Mouse (Mus musculus): ENCODE measurements around the gene Ifnz. TPM values are rescaled to one million over a fixed set of nuclear protein-coding genes. Genes with fewer than 3 reads are reported as not detected.
"Not testable (repeated sequence)": the region's sequence is repeated elsewhere in the genome, so short reads cannot be mapped to it uniquely, and the experiment has no call there.

Ifnz gene
- polyA plus RNA-seq, 1 experiment = not detected

DNA sequence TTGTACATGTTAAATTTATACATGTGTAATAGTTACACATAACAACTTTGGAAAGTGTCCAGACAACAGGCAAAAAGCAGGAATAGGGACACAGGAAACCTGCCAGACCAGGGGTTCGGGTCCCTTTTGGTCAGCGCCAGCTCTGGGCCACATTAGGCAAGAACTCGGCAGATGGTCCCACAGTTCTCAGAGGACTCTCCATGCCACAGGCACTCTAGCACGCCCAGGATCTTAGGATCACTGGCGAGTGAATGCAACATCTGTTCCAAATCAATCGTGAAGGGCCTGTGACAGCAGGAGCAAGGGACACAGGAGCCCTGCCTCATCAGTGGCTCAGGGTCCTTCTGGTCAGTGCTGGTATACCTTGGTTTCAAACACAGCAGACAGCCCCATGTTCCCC lies 32.0 kb upstream of the Ifnz start:
- TF ChIP-seq CTCF (IDR thresholded peaks at IDR 0.05; ENCODE audit: control insufficient read depth, insufficient read depth, insufficient read length) (no peak), CEBPB (IDR thresholded peaks at IDR 0.05; ENCODE audit: low read depth) (no peak), MYOG (IDR thresholded peaks at IDR 0.05; ENCODE audit: control insufficient read depth, extremely low read depth, insufficient read length) (no peak), FOSL1 (IDR thresholded peaks at IDR 0.05; ENCODE audit: insufficient read depth, low read length, poor library complexity, severe bottlenecking) (no peak), USF1 (IDR thresholded peaks at IDR 0.05; ENCODE audit: low read depth) (no peak), MAX (IDR thresholded peaks at IDR 0.05) (no peak)
- Histone ChIP-seq H3K36me3 (ENCODE audit: control insufficient read depth, insufficient read depth) (no peaks in the 10 kb centered on the region), H3ac (ENCODE audit: control insufficient read depth, insufficient read length, low read depth) (no peak overlapping the region), H3K27me3 (ENCODE audit: control insufficient read depth, insufficient read depth, insufficient read length) (no peaks in the 10 kb centered on the region), H3K79me2 (ENCODE audit: control insufficient read depth, insufficient read depth) (no peaks in the 10 kb centered on the region), H3K79me3 (ENCODE audit: low read depth) (no peaks in the 10 kb centered on the region), H3K4me3 (ENCODE audit: insufficient read depth, poor library complexity, severe bottlenecking) (no peak overlapping the region)

DNA sequence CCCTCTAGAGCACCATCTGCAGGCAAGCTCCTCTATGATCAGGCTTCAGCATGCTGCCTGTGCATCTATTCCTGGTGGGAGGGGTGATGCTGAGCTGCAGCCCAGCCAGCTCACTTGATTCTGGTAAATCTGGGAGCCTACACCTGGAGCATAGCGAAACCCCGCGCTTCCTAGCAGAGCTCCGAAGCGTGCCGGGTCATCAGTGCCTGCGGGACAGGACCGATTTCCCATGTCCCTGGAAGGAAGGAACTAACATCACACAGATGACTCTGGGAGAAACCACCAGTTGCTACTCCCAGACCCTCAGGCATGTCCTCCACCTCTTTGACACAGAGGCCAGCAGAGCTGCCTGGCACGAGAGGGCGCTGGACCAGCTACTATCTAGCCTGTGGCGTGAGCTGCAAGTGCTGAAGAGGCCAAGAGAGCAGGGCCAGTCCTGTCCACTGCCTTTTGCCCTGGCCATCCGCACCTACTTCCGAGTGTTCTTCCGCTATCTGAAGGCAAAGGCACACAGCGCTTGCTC lies 27.1 kb upstream of the Ifnz start, which contains the start of gene Gm13271:
TSS of gene Gm13271 (plus strand) at position 51 of the 523 bp plus-strand sequence.
- not testable (repeated sequence) for H3ac ChIP-seq (ENCODE audit: control insufficient read depth, insufficient read length, low read depth); H3K27me3 ChIP-seq (ENCODE audit: control insufficient read depth, insufficient read depth, insufficient read length); H3K79me2 ChIP-seq (ENCODE audit: control insufficient read depth, insufficient read depth); H3K36me3 ChIP-seq (ENCODE audit: control insufficient read depth, insufficient read depth); H3K79me3 ChIP-seq (ENCODE audit: low read depth); H3K4me3 ChIP-seq (ENCODE audit: insufficient read depth, poor library complexity, severe bottlenecking)

DNA sequence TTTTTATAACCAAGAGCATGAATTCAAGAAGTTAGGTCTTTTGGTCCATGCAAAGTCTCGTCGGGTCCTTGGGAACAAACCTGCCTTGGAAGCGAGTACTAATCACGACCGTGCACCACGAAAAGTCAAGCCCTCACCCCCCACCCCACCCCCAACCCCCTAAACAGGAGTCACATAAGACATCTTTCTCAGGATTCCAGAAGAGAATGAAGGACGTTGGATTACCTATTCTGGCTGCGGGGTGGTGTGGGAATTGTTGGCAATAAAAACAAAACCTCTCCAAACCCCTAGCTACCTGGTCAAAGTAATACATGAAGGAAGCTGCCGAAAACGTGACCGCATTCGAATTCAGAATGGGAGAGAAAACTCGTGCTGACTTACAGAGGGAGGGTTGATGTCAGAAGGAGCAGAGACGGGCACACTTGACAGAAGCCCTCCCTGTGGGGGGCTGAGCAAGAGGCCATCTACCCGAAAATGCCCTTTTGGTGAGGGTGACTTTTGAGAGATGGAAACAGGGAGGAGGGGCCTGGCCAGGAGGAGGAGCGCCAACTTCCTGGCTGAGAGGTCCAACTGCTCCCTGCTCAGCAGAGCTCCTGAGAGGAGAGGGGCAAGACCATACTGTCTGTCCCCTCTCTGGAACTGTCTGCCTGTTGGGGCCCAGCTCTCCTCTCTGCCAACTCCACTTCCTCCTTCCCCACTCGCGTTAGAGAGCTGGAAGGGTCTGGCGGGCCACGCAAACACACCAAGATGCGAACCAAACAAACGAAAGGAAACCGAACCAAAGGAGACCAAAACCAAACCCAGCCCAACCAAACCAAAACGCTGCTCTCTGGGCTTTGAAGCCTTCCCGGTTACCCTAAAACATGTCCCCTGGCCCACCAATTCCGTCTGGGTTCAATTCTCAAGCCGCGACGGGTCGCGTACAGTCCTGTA lies 25.1 kb upstream of the Ifnz start:
- H3K79me2 ChIP-seq (ENCODE audit: control insufficient read depth, insufficient read depth); H3ac ChIP-seq (ENCODE audit: control insufficient read depth, insufficient read length, low read depth); H3K27me3 ChIP-seq (ENCODE audit: control insufficient read depth, insufficient read depth, insufficient read length); H3K4me3 ChIP-seq (ENCODE audit: insufficient read depth, poor library complexity, severe bottlenecking); H3K79me3 ChIP-seq (ENCODE audit: low read depth); H3K36me3 ChIP-seq (ENCODE audit: control insufficient read depth, insufficient read depth): not testable (repeated sequence)

DNA sequence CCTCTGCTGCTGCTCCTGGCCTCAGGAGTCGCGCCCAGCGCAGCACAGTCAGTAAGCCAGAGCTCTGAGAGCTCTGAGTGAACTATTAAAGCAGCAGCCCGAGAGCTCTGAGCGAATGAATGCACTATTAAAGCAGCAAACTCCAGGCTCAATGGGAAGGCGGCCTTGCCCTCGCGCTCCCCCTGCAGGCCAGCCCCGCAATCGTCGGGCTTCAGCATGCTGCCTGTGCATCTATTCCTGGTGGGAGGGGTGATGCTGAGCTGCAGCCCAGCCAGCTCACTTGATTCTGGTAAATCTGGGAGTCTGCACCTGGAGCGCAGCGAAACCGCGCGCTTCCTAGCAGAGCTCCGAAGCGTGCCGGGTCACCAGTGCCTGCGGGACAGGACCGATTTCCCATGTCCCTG lies 24.3 kb upstream of the Ifnz start:
- H3K79me3 ChIP-seq (ENCODE audit: low read depth); H3K4me3 ChIP-seq (ENCODE audit: insufficient read depth, poor library complexity, severe bottlenecking); H3K79me2 ChIP-seq (ENCODE audit: control insufficient read depth, insufficient read depth); H3K36me3 ChIP-seq (ENCODE audit: control insufficient read depth, insufficient read depth); H3ac ChIP-seq (ENCODE audit: control insufficient read depth, insufficient read length, low read depth); H3K27me3 ChIP-seq (ENCODE audit: control insufficient read depth, insufficient read depth, insufficient read length): not testable (repeated sequence)

DNA sequence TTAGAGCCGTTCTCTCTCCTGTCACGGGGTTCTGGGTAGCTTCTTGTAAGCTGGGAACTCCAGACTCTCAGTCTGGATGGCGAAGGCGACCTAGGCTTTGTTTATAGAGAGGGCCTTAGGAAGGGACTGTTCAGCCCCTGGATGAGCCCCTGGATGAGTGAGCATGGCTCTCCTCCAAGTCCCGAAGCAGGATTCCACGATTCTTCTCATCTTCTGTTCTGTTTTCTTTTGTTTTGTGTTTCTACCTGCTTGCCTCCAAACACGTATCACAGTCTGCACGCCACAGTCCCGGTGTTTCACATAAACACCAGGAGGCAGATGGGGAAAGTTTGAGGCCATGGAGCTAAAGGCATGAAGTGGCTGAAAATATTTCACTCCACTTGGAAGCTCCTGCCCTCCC lies 23.2 kb upstream of the Ifnz start:
- H3K27me3 ChIP-seq (ENCODE audit: control insufficient read depth, insufficient read depth, insufficient read length); H3ac ChIP-seq (ENCODE audit: control insufficient read depth, insufficient read length, low read depth); H3K36me3 ChIP-seq (ENCODE audit: control insufficient read depth, insufficient read depth); H3K79me3 ChIP-seq (ENCODE audit: low read depth); H3K4me3 ChIP-seq (ENCODE audit: insufficient read depth, poor library complexity, severe bottlenecking); H3K79me2 ChIP-seq (ENCODE audit: control insufficient read depth, insufficient read depth): not testable (repeated sequence)

DNA sequence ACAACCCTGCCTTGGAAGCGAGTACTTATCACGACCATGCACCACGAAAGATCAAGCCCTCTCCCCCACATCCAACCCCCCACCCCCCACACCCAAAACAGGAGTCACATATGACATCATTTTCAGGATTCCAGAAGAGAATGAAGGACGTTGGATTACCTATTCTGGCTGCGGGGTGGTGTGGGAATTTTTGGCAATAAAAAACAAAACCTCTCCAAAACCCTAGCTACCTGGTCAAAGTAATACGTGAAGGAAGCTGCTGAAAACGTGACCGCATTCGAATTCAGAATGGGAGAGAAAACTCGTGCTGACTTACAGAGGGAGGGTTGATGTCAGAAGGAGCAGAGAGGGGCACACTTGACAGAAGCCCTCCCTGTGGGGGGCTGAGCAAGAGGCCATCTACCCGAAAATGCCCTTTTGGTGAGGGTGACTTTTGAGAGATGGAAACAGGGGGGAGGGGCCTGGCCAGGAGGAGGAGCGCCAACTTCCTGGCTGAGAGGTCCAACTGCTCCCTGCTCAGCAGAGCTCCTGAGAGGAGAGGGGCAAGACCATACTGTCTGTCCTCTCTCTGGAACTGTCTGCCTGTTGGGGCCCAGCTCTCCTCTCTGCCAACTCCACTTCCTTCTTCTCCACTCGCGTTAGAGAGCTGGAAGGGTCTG lies 22.2 kb upstream of the Ifnz start, which contains the start of gene Gm13283:
TSS of gene Gm13283 (plus strand) at position 510 of the 659 bp plus-strand sequence.
- not testable (repeated sequence) for H3K4me3 ChIP-seq (ENCODE audit: insufficient read depth, poor library complexity, severe bottlenecking); H3ac ChIP-seq (ENCODE audit: control insufficient read depth, insufficient read length, low read depth); H3K36me3 ChIP-seq (ENCODE audit: control insufficient read depth, insufficient read depth); H3K79me3 ChIP-seq (ENCODE audit: low read depth); H3K27me3 ChIP-seq (ENCODE audit: control insufficient read depth, insufficient read depth, insufficient read length); H3K79me2 ChIP-seq (ENCODE audit: control insufficient read depth, insufficient read depth)

DNA sequence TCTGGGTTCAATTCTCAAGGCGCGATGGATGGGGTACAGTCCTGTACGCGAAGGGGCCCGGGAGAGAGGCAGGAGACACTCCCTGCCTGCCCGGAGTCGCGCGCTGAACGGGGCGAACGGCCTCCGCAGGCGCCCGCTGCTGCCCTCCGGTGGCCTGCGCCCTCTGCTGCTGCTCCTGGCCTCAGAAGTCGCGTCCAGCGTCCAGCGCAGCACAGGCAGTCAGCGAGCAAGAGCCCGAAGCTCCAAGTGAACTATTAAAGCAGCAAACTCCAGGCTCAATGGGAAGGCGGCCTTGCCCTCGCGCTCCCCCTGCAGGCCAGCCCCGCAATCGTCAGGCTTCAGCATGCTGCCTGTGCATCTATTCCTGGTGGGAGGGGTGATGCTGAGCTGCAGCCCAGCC lies 21.5 kb upstream of the Ifnz start:
- H3K36me3 ChIP-seq (ENCODE audit: control insufficient read depth, insufficient read depth); H3K4me3 ChIP-seq (ENCODE audit: insufficient read depth, poor library complexity, severe bottlenecking); H3K27me3 ChIP-seq (ENCODE audit: control insufficient read depth, insufficient read depth, insufficient read length); H3K79me3 ChIP-seq (ENCODE audit: low read depth); H3ac ChIP-seq (ENCODE audit: control insufficient read depth, insufficient read length, low read depth); H3K79me2 ChIP-seq (ENCODE audit: control insufficient read depth, insufficient read depth): not testable (repeated sequence)

DNA sequence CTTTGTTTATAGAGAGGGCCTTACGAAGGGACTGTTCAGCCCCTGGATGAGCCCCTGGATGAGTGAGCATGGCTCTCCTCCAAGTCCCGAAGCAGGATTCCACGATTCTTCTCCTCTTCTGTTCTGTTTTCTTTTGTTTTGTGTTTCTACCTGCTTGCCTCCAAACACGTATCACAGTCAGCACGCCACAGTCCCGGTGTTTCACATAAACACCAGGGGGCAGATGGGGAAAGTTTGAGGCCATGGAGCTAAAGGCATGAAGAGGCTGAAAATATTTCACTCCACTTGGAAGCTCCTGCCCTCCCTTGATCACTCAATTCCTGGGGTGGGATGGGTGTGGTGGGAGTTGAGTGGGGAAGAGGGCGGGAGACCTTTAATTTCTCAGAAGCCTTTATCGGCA lies 20.2 kb upstream of the Ifnz start:
- not testable (repeated sequence) for H3K27me3 ChIP-seq (ENCODE audit: control insufficient read depth, insufficient read depth, insufficient read length); H3ac ChIP-seq (ENCODE audit: control insufficient read depth, insufficient read length, low read depth); H3K79me2 ChIP-seq (ENCODE audit: control insufficient read depth, insufficient read depth); H3K79me3 ChIP-seq (ENCODE audit: low read depth); H3K4me3 ChIP-seq (ENCODE audit: insufficient read depth, poor library complexity, severe bottlenecking); H3K36me3 ChIP-seq (ENCODE audit: control insufficient read depth, insufficient read depth)

DNA sequence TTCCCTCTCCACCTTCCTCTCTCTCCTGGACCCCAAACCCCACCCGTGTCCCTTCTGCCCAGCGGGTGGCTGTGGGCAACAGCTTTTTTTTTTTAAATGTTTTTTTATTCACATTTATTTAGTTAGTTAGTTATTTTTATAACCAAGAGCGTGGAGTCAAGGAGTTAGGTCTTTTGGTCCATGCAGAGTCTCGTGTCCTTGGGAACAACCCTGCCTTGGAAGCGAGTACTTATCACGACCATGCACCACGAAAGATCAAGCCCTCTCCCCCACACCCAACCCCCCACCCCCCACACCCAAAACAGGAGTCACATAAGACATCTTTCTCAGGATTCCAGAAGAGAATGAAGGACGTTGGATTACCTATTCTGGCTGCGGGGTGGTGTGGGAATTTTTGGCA lies 19.6 kb upstream of the Ifnz start:
- not testable (repeated sequence) for H3ac ChIP-seq (ENCODE audit: control insufficient read depth, insufficient read length, low read depth); H3K79me2 ChIP-seq (ENCODE audit: control insufficient read depth, insufficient read depth); H3K27me3 ChIP-seq (ENCODE audit: control insufficient read depth, insufficient read depth, insufficient read length); H3K79me3 ChIP-seq (ENCODE audit: low read depth); H3K4me3 ChIP-seq (ENCODE audit: insufficient read depth, poor library complexity, severe bottlenecking); H3K36me3 ChIP-seq (ENCODE audit: control insufficient read depth, insufficient read depth)

DNA sequence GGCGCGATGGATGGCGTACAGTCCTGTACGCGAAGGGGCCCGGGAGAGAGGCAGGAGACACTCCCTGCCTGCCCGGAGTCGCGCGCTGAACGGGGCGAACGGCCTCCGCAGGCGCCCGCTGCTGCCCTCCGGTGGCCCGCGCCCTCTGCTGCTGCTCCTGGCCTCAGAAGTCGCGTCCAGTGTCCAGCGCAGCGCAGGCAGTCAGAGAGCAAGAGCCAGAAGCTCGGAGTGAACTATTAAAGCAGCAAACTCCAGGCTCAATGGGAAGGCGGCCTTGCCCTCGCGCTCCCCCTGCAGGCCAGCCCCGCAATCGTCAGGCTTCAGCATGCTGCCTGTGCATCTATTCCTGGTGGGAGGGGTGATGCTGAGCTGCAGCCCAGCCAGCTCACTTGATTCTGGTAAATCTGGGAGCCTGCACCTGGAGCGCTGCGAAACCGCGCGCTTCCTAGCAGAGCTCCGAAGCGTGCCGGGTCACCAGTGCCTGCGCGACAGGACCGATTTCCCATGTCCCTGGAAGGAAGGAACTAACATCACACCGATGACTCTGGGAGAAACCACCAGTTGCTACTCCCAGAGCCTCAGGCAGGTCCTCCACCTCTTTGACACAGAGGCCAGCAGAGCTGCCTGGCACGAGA lies 18.4 kb upstream of the Ifnz start:
- not testable (repeated sequence) for H3K79me2 ChIP-seq (ENCODE audit: control insufficient read depth, insufficient read depth); H3K27me3 ChIP-seq (ENCODE audit: control insufficient read depth, insufficient read depth, insufficient read length); H3K79me3 ChIP-seq (ENCODE audit: low read depth); H3K36me3 ChIP-seq (ENCODE audit: control insufficient read depth, insufficient read depth); H3K4me3 ChIP-seq (ENCODE audit: insufficient read depth, poor library complexity, severe bottlenecking); H3ac ChIP-seq (ENCODE audit: control insufficient read depth, insufficient read length, low read depth)
